Mouse (Mus musculus) heart, embryonic 15.5 days (tissue): Measurements from ENCODE around the gene St3gal2. TPM values are rescaled to one million over a fixed set of nuclear protein-coding genes. Genes with fewer than 3 reads are reported as not detected.
"Not testable (repeated sequence)": the region's sequence is repeated elsewhere in the genome, so short reads cannot be mapped to it uniquely, and the experiment has no call there.

Source experiments
- ATAC-seq: fragments of 200-750 bp; cut with Nextera tagmentation; replicated peaks from 2 replicates; pipeline ENCODE4 v1.8.0; 2017; ENCODE audit warnings: low read depth, moderate TSS enrichment; ENCODE audit not compliant: insufficient number of reproducible peaks, insufficient read depth, low FRiP score
- H3K27ac ChIP-seq: fragments of 300-500 bp; sonication (generic); 2 replicates; pipeline ENCODE4 v1.5.1; 2015; ENCODE audit warnings: mild to moderate bottlenecking, inconsistent platforms
- H3K27me3 ChIP-seq: fragments of 300-500 bp; sonication (generic); 2 replicates; pipeline ENCODE4 v1.6.1; 2015; ENCODE audit warnings: inconsistent platforms
- H3K36me3 ChIP-seq: fragments of 300-500 bp; sonication (generic); 2 replicates; pipeline ENCODE4 v1.6.1; 2015; ENCODE audit warnings: mild to moderate bottlenecking, inconsistent platforms
- H3K4me1 ChIP-seq: fragments of 300-500 bp; sonication (generic); replicated peaks from 2 replicates; pipeline ENCODE4 v1.6.1; 2015; ENCODE audit warnings: inconsistent platforms
- H3K4me2 ChIP-seq: fragments of 300-500 bp; sonication (generic); 2 replicates; pipeline ENCODE4 v1.6.1; 2015; ENCODE audit warnings: inconsistent platforms, mild to moderate bottlenecking, moderate library complexity
- H3K4me3 ChIP-seq: fragments of 300-500 bp; sonication (generic); 2 replicates; pipeline ENCODE4 v1.5.1; 2015; ENCODE audit warnings: mild to moderate bottlenecking, inconsistent platforms
- H3K9ac ChIP-seq: fragments of 300-500 bp; sonication (generic); 2 replicates; pipeline ENCODE4 v1.6.1; 2015; ENCODE audit warnings: mild to moderate bottlenecking, inconsistent platforms
- H3K9me3 ChIP-seq: fragments of 300-500 bp; sonication (generic); replicated peaks from 2 replicates; pipeline ENCODE4 v1.6.1; 2016; ENCODE audit warnings: inconsistent platforms
- WGBS: fragments of 180-500 bp; shearing (Covaris S2); methylation state at CpG from one replicate; pipeline ENCODE4 v1.1.7; 2015; ENCODE audit warnings: mixed read lengths; 5-methylcytosine and 5-hydroxymethylcytosine counted together
- polyA plus RNA-seq: library from polyadenylated mRNA; unstranded; fragments of >200 nt; fragmentation: Nextera tagmentation; extraction: Ambion mirVana; gene quantifications from 2 replicates; pipeline ENCODE4 v1.2.1, GENCODE M21; 2015

St3gal2 gene
- polyA plus RNA-seq, 1 experiment from 2014 or later = 15.2 TPM

DNA sequence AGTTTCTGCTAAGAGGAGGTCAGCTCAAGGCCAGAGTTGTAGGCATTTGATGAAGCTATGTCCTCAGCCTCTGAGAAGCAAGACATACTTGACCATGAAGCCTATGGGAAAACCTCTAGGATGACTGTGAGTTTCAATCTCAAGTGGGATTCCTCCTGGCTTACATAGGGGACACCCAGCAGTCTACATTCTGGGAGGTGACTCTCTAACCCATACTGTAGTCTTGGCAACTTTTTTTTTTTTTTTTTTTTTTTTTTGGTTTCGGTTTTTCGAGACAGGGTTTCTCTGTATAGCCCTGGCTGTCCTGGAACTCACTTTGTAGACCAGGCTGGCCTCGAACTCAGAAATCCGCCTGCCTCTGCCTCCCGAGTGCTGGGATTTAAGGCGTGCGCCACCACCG is 9.9 kb downstream of the St3gal2 start:
- H3K27ac ChIP-seq, H3K9ac ChIP-seq, H3K9me3 ChIP-seq, H3K36me3 ChIP-seq, H3K4me2 ChIP-seq, H3K27me3 ChIP-seq, H3K4me3 ChIP-seq, ATAC-seq: not testable (repeated sequence)
- H3K4me1 ChIP-seq = peaks cover 27% of the 10 kb centered on the region
- 89% methylated on average over 8 of the region's 8 CpGs for WGBS

DNA sequence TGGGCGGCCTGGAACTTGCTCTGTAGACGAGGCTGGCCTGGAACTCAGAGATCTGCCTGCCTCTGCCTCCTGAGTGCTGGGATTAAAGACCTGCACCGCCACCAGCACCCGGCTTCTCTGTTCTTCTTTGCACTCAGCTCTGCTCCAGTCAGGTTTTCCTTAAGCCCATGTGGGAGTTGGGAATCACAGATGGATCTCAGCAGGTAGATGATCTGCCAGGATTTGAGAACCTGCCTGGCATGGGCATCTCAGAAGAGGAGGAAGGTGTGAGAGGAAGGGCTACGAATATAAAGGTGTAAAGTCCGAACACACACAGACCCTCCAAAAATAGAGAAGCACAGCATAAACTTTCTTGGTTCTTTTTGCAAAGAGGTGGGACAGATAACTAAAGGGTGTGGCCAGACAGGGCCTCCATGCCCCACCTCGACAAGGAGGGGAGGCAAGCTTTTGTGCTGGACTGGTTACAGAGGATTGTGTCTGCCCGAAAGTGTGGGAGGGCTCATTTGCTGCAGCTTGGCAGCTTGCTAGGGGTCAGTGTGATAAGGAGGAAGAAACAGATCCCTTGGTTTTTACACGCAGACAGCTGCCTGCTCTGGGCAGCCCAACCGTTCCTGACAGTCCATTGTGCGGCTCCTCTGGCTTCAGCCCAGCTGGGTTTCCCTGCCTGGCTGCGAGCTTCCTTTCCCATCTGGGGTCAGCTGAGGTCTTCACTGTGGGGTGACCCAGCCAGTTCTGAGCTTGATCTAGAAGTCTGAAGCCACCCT is 11.6 kb downstream of the St3gal2 start:
- no peaks in the 10 kb centered on the region for H3K36me3 ChIP-seq
- H3K4me3 ChIP-seq = no peak overlapping the region
- peak overlapping the region; percentile 25 for H3K27ac ChIP-seq
- no peaks in the 10 kb centered on the region for H3K9me3 ChIP-seq
- no peak overlapping the region; the same call in 1 of the 2 replicates for H3K9ac ChIP-seq
- ATAC-seq = peak; percentile 89
- peaks cover 26% of the 10 kb centered on the region for H3K4me1 ChIP-seq
- 42% methylated on average over 12 of the region's 12 CpGs for WGBS
- peak overlapping the region; percentile 17; the same call in 1 of the 2 replicates for H3K4me2 ChIP-seq
- H3K27me3 ChIP-seq = no peaks in the 10 kb centered on the region

DNA sequence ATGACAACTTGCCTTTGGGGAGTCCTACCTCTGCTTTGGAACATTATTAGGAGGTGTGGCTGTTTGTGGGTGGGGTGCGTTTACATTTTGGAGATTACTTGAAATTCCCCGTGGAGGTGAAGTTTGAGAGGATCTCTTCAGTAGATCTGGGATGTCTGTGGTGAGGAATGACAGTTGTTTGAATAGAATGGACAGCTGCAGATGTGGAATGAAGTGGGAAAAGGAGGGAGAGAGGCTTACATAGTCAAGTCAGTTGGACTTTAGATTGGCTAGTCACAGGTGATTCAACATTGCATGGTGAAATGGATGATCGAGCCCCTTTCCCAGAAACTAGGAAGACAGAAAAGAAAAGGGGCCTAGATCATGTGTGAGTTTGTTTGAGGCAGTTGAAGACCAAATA is 12.7 kb downstream of the St3gal2 start:
- Histone ChIP-seq H3K4me1 (peaks cover 28% of the 10 kb centered on the region), H3K27me3 (no peaks in the 10 kb centered on the region), H3K4me3 (no peak overlapping the region), H3K9me3 (no peaks in the 10 kb centered on the region), H3K9ac (no peak overlapping the region), H3K4me2 (no peak overlapping the region), H3K27ac (no peak overlapping the region), H3K36me3 (no peaks in the 10 kb centered on the region)
- no peak for ATAC-seq
- WGBS = 76% methylated on average over 3 of the region's 3 CpGs

DNA sequence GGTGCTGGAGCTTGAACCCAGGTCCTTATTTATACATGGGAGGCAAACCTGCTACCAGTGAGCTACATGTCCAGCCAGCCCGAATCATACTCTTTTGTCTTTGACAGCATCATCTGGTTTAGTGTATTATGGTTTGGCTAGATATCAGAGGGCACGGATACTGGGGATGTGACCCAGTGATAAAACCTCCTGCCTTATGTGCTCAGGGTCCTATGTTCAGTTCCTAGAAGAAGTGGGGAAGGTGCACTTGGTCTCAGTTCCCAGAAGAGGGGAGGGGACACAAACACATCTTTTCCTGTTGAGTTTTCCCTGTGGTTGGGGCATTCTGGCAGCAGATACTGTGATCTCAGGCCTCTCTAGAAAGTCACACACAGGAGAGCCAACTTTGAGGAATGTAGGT is 13.6 kb downstream of the St3gal2 start:
- Histone ChIP-seq H3K4me3 (no peak overlapping the region), H3K27me3 (no peaks in the 10 kb centered on the region), H3K36me3 (no peaks in the 10 kb centered on the region), H3K9ac (no peak overlapping the region), H3K9me3 (no peaks in the 10 kb centered on the region), H3K4me2 (no peak overlapping the region), H3K27ac (no peak overlapping the region), H3K4me1 (peaks cover 36% of the 10 kb centered on the region)
- WGBS = 75% methylated on average over 2 of the region's 2 CpGs
- ATAC-seq = no peak

DNA sequence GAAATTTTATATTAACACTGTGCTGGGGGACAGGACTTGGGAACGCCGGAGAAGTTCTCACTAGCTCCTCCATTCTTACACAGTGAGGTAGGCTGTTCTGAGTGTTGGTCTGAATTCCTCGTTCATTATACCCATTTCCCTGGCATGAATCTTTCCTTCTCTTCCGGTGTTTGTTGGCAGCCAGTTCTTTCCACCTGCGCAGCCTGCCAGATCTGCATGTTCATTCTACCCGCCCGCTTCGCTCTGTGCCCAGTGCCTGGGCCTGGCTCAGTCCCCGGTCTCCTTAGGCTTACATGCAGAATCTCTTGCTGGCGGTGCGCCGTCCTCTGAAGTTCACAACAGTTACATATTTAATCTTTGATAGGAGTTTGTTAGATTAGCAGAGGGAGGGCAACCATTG is 16.5 kb downstream of the St3gal2 start:
- H3K4me2 ChIP-seq = no peak overlapping the region
- peaks cover 48% of the 10 kb centered on the region for H3K4me1 ChIP-seq
- ATAC-seq = no peak

DNA sequence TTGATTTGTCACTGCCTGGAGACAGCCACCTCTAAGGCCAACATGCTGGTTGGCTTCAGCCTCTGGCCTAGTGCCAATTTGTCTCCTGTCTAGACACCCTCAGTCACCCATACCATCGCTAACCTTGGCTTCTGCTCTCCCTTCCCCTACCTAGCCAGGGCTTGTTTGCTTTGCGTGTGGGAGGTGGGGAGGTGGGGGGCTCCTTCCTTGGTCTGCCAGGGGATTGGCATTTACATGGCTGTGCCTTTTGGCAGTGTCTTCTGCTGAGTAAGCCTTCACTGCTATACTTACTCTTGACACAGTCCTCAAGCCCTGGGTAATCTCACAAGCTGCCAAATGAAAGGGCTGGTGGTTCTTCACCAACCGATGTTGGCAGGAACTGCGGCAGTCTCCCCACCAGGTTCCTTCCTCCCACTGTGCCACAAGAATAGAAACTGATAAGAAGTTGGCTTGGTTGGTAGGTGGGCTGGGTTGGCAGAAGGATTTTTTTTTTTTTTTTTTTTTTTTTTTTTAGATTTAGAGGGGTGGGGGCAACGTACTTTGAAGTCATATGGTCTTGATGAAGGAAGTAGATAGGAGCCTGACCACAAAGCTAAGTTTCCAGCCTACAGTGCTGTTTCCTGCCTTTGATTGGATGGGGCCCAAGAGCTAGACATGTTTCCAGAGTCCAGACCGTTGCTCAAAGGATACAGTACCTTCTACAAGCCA is 19.3 kb downstream of the St3gal2 start:
- ATAC-seq = peak; percentile 64
- 21% methylated on average over 6 of the region's 6 CpGs for WGBS
- no peak overlapping the region for H3K4me3 ChIP-seq
- no peak overlapping the region for H3K9ac ChIP-seq
- peak overlapping the region; percentile 31; the same call in 1 of the 2 replicates for H3K4me2 ChIP-seq
- no peaks in the 10 kb centered on the region for H3K9me3 ChIP-seq
- H3K27me3 ChIP-seq = no peaks in the 10 kb centered on the region
- H3K27ac ChIP-seq = peak overlapping the region; percentile 82
- peaks cover 55% of the 10 kb centered on the region for H3K4me1 ChIP-seq
- no peaks in the 10 kb centered on the region for H3K36me3 ChIP-seq

More for the DNA sequence above, 16.5 kb downstream of the St3gal2 start:
- no peaks in the 10 kb centered on the region for H3K27me3 ChIP-seq
- H3K4me3 ChIP-seq = no peak overlapping the region
- no peak overlapping the region for H3K27ac ChIP-seq
- WGBS = 90% methylated on average over 12 of the region's 12 CpGs
- no peaks in the 10 kb centered on the region for H3K36me3 ChIP-seq
- no peak overlapping the region for H3K9ac ChIP-seq
- H3K9me3 ChIP-seq = no peaks in the 10 kb centered on the region

DNA sequence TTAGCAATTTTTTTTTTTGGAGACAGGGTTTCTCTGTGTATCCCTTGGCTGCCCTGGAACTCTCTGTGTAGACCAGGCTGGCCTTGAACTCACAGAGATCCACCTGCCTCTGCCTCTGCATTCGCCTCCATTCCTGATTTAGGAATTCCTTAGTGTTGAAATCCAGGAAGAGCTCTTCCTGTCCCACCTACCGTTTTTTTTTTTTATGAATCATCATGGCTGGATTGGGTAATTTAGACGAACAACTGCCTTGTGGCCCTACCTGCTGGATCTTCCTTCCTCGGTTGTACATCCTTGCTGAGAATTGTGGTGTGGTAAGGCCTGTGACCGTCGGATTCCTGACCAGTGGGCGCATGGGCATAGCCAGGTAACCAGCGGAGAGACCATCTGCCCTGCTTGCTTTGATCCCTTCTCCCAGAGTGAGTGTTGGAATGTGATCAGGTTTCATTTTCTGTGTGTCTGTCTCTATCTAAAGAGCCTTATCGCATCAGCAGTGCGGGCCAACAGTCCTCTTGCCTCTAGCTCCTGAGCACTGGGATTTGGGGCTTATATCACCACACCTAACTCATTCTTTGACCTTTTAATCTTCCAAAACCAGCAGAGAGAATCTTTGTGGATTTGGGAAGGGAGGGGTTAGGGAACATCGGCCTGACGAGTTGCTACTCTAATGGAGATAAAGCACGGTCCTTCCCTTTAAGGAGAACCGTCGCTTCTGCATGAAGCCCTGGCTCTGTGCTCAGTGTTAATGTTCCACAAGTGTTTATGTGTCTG is 21.1 kb downstream of the St3gal2 start:
- no peaks in the 10 kb centered on the region for H3K27me3 ChIP-seq
- no peak overlapping the region for H3K4me3 ChIP-seq
- 49% methylated on average over 15 of the region's 15 CpGs for WGBS
- H3K27ac ChIP-seq = peak overlapping the region; percentile 85
- ATAC-seq = peak; percentile 13; the same call in 1 of the 2 replicates
- no peak overlapping the region for H3K9ac ChIP-seq
- H3K9me3 ChIP-seq = no peaks in the 10 kb centered on the region
- peaks cover 69% of the 10 kb centered on the region for H3K4me1 ChIP-seq
- H3K36me3 ChIP-seq = no peaks in the 10 kb centered on the region
- peak overlapping the region; percentile 27 for H3K4me2 ChIP-seq

DNA sequence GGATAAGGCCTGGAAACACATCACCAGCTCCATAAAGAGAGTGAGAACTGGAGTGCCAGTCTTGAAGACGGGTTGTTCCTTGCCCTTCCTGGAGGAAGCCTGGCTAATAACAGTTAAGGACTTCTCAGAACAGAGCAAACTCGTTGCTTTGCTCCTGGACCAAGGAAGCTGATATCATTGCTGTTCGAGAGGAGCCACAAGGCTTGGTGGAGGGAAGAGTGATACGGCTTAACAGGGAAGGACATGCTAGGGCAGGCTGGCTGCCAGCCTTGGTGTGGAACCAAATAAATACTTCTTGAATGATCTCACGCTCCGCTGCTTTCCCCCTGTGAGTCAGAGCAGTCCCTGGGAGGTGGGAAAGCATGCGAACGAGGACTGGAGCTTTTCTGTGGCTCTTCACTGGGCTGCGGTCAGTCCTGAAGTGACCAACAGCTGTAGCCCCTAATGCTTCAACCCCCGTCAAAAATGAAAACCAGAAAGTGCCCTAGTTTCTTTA is 21.8 kb downstream of the St3gal2 start:
- WGBS = 16% methylated on average over 10 of the region's 10 CpGs
- H3K4me2 ChIP-seq = peak overlapping the region; percentile 27
- peaks cover 69% of the 10 kb centered on the region for H3K4me1 ChIP-seq
- no peaks in the 10 kb centered on the region for H3K27me3 ChIP-seq
- H3K9ac ChIP-seq = no peak overlapping the region
- H3K27ac ChIP-seq = peak overlapping the region; percentile 85
- peak; percentile 75 for ATAC-seq
- H3K36me3 ChIP-seq = no peaks in the 10 kb centered on the region
- H3K4me3 ChIP-seq = no peak overlapping the region
- H3K9me3 ChIP-seq = no peaks in the 10 kb centered on the region

DNA sequence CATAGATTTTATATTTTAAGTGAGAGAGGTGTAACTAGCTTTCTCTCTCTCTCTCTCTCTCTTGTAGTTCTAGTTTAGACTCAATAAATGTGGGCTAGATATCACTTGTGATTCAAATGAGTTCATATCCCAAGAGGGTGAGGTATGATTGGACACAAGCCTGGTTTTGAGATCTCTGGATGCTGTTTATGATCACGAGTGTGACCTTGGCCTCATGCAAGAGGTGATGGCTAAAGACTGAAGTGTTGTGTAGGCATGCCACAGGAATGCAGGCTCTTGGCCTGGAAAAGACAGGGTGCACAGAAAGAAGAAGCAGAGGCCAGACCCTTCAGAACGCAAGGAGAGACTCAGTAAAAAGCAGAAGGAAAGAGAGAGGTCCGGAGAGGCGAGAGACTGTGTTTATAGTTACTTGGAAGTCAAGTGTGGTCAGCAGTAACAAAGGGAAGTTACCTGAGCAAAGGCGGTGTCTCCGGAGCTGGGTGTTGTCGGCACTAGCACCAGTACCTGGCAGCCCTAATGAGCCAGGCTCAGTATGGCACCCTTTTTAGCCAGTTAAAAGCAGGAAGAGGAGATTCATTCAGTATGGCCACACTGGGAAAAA is 24.7 kb downstream of the St3gal2 start:
- Histone ChIP-seq H3K9me3 (no peaks in the 10 kb centered on the region), H3K4me3 (no peak overlapping the region), H3K36me3 (no peaks in the 10 kb centered on the region), H3K4me2 (no peak overlapping the region), H3K27me3 (no peaks in the 10 kb centered on the region), H3K27ac (peak overlapping the region; percentile 59), H3K4me1 (peaks cover 60% of the 10 kb centered on the region), H3K9ac (no peak overlapping the region)
- WGBS = 66% methylated on average over 7 of the region's 7 CpGs
- ATAC-seq = no peak

DNA sequence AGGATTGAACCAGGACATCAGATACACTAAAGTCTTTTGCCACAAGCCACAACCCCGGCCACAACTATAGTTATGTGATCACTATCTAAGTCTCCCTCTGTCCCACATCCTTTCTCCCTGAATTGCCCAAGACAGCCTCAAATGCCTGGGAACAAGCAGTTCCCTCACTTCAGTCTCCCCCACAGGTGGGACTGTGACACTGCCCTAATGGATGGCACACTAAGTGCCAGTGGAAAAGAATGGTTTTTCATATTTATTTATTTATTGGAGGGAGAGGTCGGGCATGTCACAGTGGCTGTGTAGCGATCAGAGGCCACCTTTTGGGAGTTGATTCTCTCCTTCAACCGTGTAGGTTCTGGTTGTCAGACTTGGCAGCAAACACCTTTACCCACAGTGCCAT is 26.0 kb downstream of the St3gal2 start:
- ATAC-seq = no peak
- Histone ChIP-seq H3K4me3 (no peak overlapping the region), H3K4me1 (peaks cover 51% of the 10 kb centered on the region), H3K9ac (no peak overlapping the region), H3K27me3 (no peaks in the 10 kb centered on the region), H3K4me2 (no peak overlapping the region), H3K36me3 (no peaks in the 10 kb centered on the region), H3K27ac (no peak overlapping the region), H3K9me3 (no peaks in the 10 kb centered on the region)
- 58% methylated on average over 4 of the region's 4 CpGs for WGBS

DNA sequence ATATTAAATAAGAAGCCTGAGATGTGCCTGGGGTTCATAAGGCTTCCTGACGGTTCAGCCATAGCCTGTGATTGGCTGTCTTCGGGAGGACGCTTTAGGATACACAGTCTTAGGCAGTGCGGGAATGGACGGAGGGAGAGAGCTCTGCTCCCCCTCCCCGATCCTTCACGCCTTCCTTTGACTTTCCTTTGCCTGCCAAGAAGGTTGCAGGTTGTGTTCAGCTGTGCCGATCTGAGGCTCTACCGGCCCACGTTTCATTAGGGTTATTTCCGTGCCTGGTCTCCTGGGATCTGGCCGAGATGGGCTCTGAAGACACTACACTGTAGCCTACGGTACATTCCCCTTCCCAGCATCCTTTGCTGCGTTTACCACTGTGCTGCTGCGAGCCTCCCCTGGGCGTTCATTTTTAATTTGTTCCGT is 30.4 kb downstream of the St3gal2 start:
- Histone ChIP-seq H3K27me3 (no peaks in the 10 kb centered on the region), H3K4me3 (no peak overlapping the region), H3K9ac (no peak overlapping the region), H3K27ac (no peak overlapping the region), H3K36me3 (no peaks in the 10 kb centered on the region), H3K4me2 (no peak overlapping the region), H3K9me3 (no peaks in the 10 kb centered on the region), H3K4me1 (peaks cover 17% of the 10 kb centered on the region)
- 69% methylated on average over 17 of the region's 17 CpGs for WGBS
- ATAC-seq = no peak
